Mouse (Mus musculus) heart, postnatal 36 days (tissue): ENCODE data around the gene Itpk1. TPM values are rescaled to one million over a fixed set of nuclear protein-coding genes. Genes with fewer than 3 reads are reported as not detected.

Experiments used
- DNase-seq, 2 experiments: peaks; one replicate each; pipeline ENCODE4 v3.0.0; 2021 to 2022
- intact Hi-C: fragments of 180-260 bp; cut with DNase I; formaldehyde crosslinking; loops from one replicate; pipeline ENCODE4 v1.15.1; 2025
- total RNA-seq, 2 experiments: library from RNA; stranded (reverse); gene quantifications; 2 replicates each; pipeline ENCODE4 v1.2.3; 2021

Itpk1 gene
- total RNA-seq, 2 experiments from 2014 or later, result 6.8 to 8.8 TPM

DNA sequence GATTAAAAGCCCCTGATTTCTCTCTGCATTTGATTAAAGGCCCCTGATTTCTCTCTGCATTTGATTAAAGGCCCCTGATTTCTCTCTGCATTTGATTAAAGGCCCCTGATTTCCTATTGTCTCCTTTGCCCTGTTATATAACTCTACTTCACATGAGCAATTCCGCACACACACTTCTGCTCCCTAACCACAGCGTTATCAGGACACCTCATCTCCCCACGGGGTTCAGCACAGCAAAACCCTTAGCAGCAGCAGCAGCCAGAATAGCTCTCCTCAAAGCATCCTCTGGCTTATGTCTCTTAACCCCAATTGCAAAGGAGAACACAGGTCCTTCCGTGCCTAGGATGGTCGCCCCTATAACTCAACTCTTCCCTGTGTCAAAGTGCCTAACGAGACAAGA lies 99.1 kb downstream of the Itpk1 start:
- intact Hi-C loops, result no loop called here
- no peak for DNase-seq

DNA sequence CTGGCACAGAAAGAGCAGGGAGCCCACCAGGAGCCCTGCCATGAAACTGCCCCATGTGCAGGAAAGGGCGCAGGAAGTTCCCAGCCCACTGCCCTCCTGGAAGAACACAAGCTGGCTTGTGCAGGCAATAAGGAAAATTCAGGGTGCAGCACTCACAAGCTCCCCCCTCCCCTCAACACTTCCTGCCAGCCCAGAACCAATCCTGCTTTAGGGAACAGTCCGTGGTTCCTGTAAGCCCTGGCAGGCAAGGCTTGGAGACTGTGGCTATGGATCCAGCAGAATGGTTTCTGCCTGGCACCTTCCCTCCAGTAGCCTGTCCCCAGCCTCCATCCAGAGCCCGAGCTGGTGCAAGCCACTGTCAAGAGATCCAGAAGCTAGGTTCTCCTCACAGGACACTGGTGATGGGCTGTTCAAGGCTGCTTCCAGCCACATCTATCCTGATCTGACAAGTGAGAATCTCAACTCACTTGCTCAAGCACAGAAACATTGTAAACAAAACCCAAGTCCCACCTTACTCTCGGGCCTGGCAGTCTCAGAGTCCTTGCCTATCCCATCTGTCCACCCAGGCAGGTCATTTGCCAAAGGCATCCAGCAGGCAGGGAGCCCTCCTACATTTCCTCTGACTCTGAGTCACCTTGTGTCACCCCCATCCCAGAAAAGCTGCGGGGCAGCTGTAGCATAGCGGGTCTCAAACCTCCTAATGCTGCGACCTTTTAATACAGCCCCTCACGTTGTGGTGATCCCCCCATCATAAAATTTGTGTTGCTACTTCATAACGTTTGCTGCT lies 102.3 kb downstream of the Itpk1 start:
- DNase-seq, result no peak
- intact Hi-C loops, result no loop called here

DNA sequence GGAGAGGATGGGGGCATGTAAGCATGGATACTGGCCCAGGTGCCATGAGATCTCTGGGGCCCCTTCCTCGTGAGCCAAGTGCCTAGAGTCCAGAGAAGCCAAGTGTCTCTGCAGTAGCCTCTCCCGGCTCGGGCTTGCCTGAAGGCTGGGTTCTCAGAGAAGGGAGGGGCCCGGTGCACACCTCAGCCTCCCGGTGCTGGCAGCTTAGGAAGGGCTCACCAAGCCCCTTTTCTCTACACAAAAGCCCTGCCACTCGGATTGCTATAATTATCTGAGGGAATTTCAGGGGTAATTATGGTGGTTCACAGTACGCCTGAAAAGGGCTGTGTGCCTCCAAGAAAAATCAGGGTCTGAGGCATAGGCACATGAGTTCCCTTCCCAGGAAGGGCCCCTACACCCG lies 102.9 kb downstream of the Itpk1 start:
- no peak for DNase-seq
- intact Hi-C loops, result no loop called here

DNA sequence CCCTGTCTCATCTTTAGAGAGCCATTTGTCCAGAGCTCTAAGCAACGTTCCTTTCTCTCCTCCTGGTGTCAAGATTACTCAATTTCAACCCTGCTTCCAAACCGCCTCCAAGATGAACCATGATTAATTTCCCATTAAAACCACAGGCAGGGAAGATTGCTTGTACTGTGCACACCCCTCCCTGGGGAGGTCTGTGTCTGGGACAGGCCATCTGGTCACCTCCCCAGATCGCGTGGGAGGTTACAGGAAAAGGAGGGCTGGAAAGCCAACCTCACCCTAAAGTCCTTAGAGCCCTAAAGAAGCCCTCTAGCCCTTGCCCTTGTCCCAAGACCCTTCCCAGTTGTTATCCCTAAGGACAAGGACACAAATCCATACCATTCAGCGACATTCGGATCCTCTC lies 104.4 kb downstream of the Itpk1 start:
- intact Hi-C loops, result no loop called here
- DNase-seq, result no peak

DNA sequence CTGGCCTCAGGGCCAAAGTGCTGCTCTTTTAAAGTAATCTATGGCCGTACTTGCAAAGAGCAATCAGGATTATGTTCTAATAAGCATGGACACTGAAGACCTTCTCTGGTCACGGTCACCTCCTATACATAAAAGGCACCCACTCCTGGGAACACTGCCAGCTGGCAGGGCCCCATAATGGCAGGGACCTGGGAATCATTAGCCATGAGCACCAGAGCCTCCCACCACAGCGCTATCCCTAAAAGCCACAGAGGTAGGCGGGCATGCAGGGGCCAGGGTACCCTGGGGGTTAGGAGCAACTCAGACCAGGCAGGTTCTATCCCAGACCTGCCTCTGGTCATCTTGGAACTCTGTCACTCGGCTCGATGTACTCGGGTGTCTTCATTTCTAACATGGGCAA lies 104.9 kb downstream of the Itpk1 start:
- DNase-seq, result no peak
- intact Hi-C loops, result no loop called here

DNA sequence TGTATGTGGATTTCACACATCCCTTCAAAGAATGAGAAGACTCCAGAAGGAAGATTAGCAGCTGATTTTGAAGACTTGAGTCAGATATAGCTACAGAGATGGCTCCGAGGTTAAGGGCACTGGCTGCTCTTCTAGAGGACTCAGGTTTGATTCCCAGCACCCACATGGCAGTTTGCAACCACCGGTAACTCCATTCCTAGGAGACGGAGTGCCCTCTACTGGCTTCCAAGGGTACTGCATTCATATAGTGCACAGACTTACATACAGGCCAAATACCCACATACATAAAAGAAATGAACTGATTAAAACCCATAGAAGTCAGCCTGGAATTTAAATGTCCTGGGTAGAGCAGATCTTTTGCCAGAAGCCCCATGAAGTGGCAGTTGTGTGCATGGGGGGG lies 106.2 kb downstream of the Itpk1 start:
- intact Hi-C loops, result no loop called here

DNA sequence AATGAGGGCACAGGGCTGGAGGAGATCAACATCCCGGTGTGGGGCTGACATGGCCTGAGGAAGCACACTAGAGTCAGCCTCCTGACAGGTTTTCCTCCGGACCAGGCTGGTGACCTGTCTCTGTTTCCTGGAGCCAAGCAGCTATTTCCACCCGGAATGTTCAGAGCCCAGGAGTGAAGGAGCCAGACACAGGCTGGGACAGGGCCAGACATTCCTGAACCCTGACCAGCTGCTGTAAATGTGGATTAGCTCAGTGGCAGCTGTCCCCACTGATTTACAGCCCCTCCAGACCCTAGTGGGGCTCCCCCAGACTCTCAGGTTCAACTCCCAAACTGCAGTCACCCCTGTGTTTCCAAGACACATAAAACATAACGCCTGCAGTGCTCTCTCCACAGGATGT lies 107.3 kb downstream of the Itpk1 start:
- intact Hi-C loops, result no loop called here
- peak; percentile 53 to 61 for DNase-seq

More for the DNA sequence above, 106.2 kb downstream of the Itpk1 start:
- no peak for DNase-seq

DNA sequence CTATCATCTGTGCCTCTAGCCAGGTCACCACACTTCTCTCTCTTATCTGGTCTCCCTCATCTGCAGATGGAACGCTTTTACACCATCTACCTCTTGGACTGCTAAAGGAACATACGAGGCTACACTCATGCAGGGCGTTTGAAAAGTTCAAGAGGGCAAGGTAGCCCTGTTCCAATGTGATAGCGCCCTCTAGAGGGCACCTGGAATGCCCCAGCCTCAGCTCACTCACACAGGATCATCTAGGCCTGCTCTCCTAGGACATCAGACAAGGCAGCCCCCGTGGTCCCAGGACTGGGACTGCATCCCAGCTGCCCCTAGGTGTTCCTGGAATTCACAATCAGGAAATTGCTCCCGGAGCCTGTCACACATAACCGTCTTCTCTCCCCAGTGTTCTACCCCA lies 108.3 kb downstream of the Itpk1 start:
- no peak for DNase-seq
- intact Hi-C loops, result no loop called here

DNA sequence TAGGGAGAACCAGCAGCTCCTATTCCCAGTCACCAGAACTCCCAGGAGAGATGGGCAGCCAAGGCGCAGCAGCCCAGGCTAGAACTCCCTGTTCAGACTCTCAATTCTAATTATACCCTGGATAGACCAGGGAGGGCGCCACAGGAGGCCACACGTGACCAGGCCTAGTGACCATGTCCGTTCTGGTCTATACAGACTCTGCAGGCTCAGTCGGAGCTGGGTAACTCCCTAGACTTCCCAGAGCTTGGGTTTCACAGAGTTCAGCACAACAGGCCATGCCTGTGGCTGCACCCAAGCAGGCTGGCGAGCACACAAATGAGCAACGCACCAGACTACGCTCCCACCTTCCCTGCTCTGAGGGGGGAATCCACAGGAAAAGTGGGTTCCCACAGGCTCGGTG lies 110.1 kb downstream of the Itpk1 start:
- no peak for DNase-seq
- intact Hi-C loops, result no loop called here

DNA sequence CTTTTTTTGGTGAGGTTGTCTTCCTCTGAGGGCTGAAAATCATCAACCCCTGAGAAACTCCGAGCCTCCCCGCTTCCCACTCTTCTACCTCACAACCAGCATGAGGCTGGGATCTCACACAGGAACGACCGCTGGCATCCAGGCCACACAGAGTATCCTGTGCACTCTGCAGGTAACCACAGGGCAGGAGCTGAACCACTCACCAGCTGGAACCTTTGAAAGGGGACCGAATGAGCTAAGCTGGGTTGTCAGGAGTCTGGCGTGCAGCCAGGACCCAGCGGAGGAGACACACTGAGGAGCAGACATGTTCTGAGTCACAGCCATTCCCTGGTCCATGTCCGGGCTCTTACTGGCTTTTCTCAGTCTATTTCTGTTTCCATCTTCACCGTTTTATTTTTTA lies 111.0 kb downstream of the Itpk1 start:
- intact Hi-C loops, result no loop called here
- peak; percentile 38 for DNase-seq

DNA sequence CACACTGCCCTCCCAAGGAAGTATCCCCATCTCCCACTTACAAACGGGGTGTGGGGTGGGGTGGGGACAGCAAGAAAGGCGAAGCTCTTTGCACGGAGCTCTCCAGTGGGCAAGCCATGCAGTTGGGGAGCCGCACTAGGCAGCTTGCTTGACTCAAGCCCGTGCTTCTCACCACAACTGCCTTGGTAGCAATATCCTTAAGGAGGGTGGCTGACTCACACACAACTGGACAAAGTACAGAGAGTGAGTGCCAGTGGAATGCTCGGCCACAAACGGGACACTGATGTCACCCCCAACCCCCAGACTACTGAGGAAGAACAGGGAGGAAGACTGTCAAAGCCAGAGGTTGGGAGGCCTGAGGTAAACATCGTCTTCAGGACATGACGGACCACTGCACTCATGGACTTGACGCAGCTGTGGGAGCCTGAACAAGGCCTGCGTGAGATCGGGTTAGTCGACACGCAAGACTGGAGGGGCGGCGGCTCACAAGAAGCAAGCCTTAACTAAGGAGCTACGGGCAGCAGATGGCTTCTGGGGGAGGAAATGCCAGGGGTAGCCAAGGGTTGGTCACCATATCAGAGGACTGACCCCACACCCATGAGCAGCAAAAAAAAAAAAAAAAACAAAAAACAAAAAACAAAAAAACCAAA lies 113.9 kb downstream of the Itpk1 start:
- intact Hi-C loops, result no loop called here
- no peak for DNase-seq

DNA sequence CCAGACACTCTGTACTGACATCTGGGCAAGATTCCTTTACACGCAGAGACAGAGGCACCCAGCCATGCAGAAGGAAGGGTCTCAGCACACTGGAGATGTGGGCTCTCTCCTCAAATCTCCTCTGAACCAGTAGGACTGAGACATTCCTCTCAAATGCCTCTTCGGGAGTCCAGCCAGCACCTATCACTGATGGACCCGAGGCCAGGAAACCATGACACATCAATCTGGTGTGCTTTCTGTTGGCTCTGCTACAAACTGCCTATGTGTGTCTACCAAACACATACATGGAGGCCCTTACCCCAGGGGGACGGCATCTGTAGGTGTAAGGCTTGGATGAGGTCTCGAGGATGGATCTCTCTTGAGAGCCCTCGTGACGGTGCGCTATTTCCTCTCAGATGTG lies 117.6 kb downstream of the Itpk1 start:
- no peak for DNase-seq
- intact Hi-C loops, result no loop called here

DNA sequence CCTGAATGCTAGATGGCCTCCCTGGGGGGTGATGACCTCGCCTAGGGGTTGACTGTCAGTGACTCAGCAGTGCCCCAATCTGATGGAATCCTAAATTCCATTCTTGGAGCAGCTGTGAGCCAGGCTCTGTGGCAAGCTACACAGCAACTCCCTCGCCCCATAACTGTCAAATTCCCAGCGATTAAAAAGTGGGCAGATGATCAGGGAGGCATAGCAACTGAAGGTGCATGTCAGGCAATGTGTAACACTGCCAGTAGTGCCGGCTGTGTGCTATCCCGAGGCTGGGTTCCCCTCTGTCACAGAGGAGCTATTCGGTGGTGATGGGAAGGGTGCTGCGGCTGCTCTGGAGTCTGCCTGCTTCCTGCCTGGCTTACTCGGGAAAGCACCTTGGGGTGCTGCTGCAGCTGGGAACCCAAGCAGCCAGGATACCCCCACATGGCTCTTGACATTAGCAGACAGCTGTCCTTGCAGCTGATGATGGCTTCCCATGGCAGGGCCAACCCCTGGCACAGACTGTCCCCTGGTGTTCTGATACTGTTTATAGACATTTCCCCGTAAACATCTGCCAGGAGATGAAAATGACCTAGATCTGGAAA lies 118.3 kb downstream of the Itpk1 start:
- peak; percentile 29 to 51 for DNase-seq
- intact Hi-C loops, result no loop called here

DNA sequence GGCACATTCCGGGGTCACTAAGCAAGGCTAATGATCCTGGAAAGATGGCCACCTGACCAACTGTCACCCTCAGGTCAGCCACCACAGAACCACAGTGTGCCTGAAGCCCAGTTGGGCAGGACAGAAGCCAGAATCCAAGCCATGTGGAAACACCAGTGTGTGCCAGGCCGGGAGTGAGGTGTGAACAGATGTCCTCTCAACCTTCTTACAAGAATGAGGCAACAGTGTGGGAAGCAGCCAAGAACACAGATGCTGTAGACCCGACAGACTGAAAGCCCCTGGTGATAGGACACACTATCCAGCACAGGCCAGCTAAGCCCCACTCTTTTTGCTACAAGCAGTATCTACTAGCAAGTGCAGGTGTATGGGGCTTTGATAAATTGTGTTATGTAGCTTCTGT lies 119.3 kb downstream of the Itpk1 start:
- intact Hi-C loops, result no loop called here
- DNase-seq, result peak; percentile 51 to 64

DNA sequence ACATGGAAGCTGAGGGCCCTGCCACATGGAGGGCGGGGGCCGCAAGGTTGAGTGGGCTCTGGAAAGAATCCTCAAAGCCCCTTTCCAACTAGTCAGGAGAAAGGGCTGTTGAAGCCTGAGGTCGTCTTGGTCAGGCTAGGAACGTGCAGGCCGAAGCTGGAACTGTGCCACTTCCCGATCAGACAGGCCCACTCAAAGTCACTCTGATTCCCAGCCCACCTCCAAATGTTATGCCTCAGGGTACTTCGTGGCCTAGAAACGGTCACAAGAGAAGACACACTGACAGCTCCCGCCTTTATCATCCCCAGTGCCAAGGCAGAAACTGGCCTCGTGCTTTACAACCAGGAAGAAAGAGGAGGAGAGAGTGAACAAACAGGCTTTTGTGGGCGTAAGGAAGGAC lies 122.3 kb downstream of the Itpk1 start:
- no peak for DNase-seq
- intact Hi-C loops, result no loop called here

DNA sequence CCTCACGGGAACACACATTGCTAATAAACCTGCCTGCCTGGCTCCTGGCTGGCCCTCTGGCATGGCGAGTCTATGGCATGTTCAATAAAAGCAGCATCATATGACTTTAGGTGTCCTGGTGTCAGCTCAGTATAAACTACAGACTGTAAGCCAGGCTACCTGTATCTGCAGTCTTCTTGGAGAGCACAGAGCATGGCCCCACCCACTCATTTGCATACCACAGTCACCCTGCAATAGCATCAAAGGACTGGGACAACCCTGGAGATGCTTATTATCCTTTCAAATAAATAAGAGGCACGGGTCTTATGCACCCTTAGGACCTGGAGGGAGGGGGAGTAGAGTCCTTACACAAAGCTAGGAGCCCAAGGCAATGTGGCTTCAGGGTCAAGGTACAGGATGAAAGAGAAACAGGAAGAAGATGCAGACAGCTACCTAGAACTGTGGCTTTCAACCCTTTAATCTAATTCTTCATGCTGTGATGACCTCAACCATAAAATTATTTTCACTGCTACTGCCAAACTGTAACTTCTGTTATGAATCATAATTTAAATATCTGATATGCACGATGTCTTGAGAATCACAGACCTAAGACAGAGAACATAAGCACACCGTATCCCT lies 123.0 kb downstream of the Itpk1 start:
- intact Hi-C loops, result no loop called here

DNA sequence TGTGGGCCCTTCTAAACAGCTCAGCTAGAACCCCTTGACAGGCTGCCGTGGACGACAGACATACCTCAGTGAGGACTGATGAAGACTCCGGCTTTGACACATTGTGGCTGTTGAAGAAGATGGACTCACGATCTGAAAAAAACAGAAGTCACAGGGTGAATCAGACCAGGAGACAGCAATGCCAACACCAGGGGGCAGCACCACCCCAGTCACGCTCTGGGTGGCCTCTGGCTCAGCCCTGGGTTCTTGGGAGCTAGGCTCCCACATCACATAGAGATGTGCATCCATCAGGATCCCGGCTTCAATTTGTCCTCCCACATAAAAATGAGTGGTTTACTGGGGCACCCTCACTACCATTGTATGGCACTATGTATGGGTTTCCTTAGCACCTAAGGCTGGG lies 125.7 kb downstream of the Itpk1 start:
- intact Hi-C loops, result loop anchor here (1.0 kb wide), 2 partner anchors 129 to 140 kb away; no protein-coding TSS in a partner anchor
- DNase-seq, result peak; percentile 79 to 85

More for the DNA sequence above, 123.0 kb downstream of the Itpk1 start:
- DNase-seq, result no peak

DNA sequence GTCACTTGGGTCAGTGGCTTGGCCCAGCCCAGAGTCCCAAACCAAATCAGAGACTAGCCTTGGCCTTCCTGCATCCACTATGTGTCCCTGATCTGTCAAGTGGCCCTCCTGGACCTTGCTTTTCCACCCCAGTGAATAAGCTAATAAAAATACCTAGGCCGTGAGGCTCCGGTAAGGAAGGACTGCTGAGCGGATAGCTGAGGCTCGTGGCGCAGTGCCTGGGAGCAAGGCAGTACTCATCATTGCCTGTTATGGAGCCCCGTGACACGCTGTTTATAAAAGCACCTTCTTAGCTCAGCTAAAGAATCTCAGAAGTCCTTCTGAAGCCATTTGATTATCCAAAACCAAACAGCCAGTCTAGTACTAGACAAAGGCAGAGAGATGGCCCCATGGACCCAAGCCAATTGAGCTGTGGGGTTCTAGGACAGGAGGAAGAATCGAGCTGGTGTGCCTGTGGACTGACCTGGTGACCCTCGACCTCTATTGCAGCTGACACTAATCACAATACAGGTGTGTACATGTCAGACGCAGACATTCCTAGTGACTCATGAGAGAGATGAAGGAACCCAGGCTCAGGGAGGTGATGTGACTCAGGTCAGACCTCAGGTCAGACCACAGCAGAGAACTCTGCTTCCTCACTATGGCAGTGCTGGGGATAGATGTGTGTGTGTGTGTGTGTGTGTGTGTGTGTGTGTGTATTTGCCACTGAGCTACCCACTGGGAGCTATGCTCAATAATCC lies 127.9 kb downstream of the Itpk1 start:
- intact Hi-C loops, result no loop called here
- DNase-seq, result no peak

DNA sequence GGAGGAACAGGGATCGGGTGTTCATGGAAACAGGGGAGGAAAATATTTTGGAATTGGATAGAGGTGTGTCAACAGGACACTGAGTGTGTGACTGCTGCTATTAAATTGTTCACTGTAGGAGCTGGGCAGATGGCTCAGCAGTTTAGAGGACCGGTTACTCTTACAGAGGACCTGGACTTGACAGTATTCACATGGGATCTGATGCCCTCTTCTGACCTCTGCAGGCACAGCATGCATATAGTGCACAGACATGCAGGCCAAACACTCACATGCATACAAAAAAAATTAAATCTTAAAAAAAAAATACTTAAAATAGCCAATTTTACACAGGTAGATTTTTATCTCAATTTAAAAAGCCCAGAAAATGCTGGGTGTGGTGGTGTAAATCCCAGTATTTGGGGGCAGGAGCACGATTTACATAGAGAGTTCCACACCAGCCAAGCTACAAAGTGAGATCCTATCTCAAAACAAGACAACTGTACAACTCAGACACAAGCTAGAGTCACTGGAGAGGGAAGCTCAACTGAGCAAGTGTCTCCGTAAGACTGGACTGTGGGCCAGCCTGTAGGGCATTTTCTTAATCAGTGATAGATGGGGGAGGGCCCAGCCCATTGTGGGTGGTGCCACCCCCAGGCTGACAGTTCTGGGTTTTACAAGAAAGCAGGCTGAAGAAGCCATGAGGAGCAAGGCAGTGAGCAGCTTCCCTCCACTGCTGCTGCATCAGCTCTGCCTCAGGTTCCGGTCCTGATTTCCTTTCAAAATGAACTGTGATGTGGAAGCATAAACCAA lies 129.0 kb downstream of the Itpk1 start:
- no peak for DNase-seq
- intact Hi-C loops, result no loop called here

DNA sequence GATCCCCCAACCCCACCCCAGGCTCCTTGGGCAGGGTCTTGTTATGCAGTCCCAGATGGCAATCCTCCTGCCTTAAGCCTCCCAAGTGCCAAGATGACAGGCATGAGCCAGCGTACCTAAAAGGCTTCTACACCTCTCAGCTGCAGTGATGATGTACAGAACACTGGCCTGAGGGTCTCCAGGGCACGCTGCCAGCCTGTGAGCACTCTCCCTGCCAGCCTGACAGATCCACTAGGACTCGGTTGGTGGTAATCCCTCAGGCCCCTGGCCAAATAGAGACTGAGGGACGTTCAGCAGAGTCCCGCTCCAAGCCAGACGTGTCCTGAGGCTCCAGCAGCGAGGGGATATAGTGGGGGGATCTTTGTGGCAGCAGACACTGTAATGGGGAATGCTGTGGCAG lies 131.7 kb downstream of the Itpk1 start:
- intact Hi-C loops, result no loop called here
- DNase-seq, result no peak
